Mouse (Mus musculus): ENCODE data around the gene Gm9044. TPM values are rescaled to one million over a fixed set of nuclear protein-coding genes. Genes with fewer than 3 reads are reported as not detected.
"Not testable (repeated sequence)": the region's sequence is repeated elsewhere in the genome, so short reads cannot be mapped to it uniquely, and the experiment has no call there.

The Gm9044 gene
- polyA plus RNA-seq (2015; fragmentation: Nextera tagmentation; extraction: Ambion mirVana), result 0.08 TPM in 1 of 2 replicates, not detected in the other

- not testable (repeated sequence) for H3K4me1 ChIP-seq; ATAC-seq; H3K4me3 ChIP-seq; H3K4me2 ChIP-seq; H3K9me3 ChIP-seq (replicated peaks); H3K27ac ChIP-seq; H3K27me3 ChIP-seq; H3K36me3 ChIP-seq (ENCODE audit: poor library complexity, severe bottlenecking); H3K9ac ChIP-seq
- no CpG with 5 or more reads among the region's 14 CpGs for WGBS
Measured at GRCm38 (mm10) chr10:118332308-118332707, at the start of gene Gm9044. TSS of gene Gm9044 (minus strand) at chr10:118332408.

GRCm38 (mm10) chr10:118370443-118370842 is 38.2 kb upstream of the Gm9044 start:
- Histone ChIP-seq H3K4me2 (peak overlapping the region; percentile 41), H3K4me1 (no peaks in the 10 kb centered on the region), H3K27me3 (no peaks in the 10 kb centered on the region), H3K27ac (no peak overlapping the region), H3K9me3 (replicated peaks) (no peaks in the 10 kb centered on the region), H3K4me3 (no peak overlapping the region), H3K36me3 (ENCODE audit: poor library complexity, severe bottlenecking) (no peaks in the 10 kb centered on the region), H3K9ac (peak overlapping the region; percentile 41; the same call in 1 of the 2 replicates)
- 11% methylated on average over 10 of the region's 10 CpGs for WGBS
- peak; percentile 97 for ATAC-seq

- H3K27ac ChIP-seq, result no peak overlapping the region
- H3K4me3 ChIP-seq, result no peak overlapping the region
- WGBS, result 89% methylated on average over 9 of the region's 9 CpGs
- H3K27me3 ChIP-seq, result no peaks in the 10 kb centered on the region
- ATAC-seq, result no peak
- no peak overlapping the region for H3K9ac ChIP-seq
- no peaks in the 10 kb centered on the region for H3K4me1 ChIP-seq
- no peak overlapping the region for H3K4me2 ChIP-seq
- H3K36me3 ChIP-seq (ENCODE audit: poor library complexity, severe bottlenecking), result no peaks in the 10 kb centered on the region
- no peaks in the 10 kb centered on the region for H3K9me3 ChIP-seq (replicated peaks)
Measured at GRCm38 (mm10) chr10:118369518-118369917, 37.3 kb upstream of the Gm9044 start.

GRCm38 (mm10) chr10:118354005-118354404 is 21.8 kb upstream of the Gm9044 start, which contains the start of gene Gm9049:
TSS of gene Gm9049 (minus strand) at chr10:118354105.
- H3K4me2 ChIP-seq; ATAC-seq; H3K9ac ChIP-seq; H3K4me1 ChIP-seq; H3K27me3 ChIP-seq; H3K27ac ChIP-seq; H3K4me3 ChIP-seq; H3K36me3 ChIP-seq (ENCODE audit: poor library complexity, severe bottlenecking); H3K9me3 ChIP-seq (replicated peaks): not testable (repeated sequence)
- 100% methylated on average over 1 of the region's 11 CpGs for WGBS

GRCm38 (mm10) chr10:118348579-118348978 is 16.4 kb upstream of the Gm9044 start, which contains the start of gene Gm9048:
TSS of gene Gm9048 (minus strand) at chr10:118348679.
- H3K36me3 ChIP-seq (ENCODE audit: poor library complexity, severe bottlenecking); ATAC-seq; H3K9ac ChIP-seq; H3K4me1 ChIP-seq; H3K4me3 ChIP-seq; H3K27ac ChIP-seq; H3K9me3 ChIP-seq (replicated peaks); H3K4me2 ChIP-seq; H3K27me3 ChIP-seq: not testable (repeated sequence)
- WGBS, result 100% methylated on average over 1 of the region's 14 CpGs

- not testable (repeated sequence) for H3K4me3 ChIP-seq; H3K4me2 ChIP-seq; ATAC-seq; H3K36me3 ChIP-seq (ENCODE audit: poor library complexity, severe bottlenecking); H3K9me3 ChIP-seq (replicated peaks); H3K27ac ChIP-seq; H3K27me3 ChIP-seq; H3K4me1 ChIP-seq; H3K9ac ChIP-seq
- WGBS, result no CpG with 5 or more reads among the region's 14 CpGs
Measured at GRCm38 (mm10) chr10:118343155-118343554, 10.9 kb upstream of the Gm9044 start, which contains the start of gene Gm9046. TSS of gene Gm9046 (minus strand) at chr10:118343255.

GRCm38 (mm10) chr10:118337731-118338130 is 5.5 kb upstream of the Gm9044 start, which contains the start of gene Gm9045:
TSS of gene Gm9045 (minus strand) at chr10:118337831.
- H3K4me3 ChIP-seq; H3K9me3 ChIP-seq (replicated peaks); H3K4me1 ChIP-seq; H3K27me3 ChIP-seq; H3K4me2 ChIP-seq; H3K27ac ChIP-seq; H3K9ac ChIP-seq; ATAC-seq; H3K36me3 ChIP-seq (ENCODE audit: poor library complexity, severe bottlenecking): not testable (repeated sequence)
- no CpG with 5 or more reads among the region's 14 CpGs for WGBS

- WGBS, result no CpG with 5 or more reads among the region's 11 CpGs
- H3K27me3 ChIP-seq; H3K4me1 ChIP-seq; H3K27ac ChIP-seq; ATAC-seq; H3K4me2 ChIP-seq; H3K9me3 ChIP-seq (replicated peaks); H3K36me3 ChIP-seq (ENCODE audit: poor library complexity, severe bottlenecking); H3K9ac ChIP-seq; H3K4me3 ChIP-seq: not testable (repeated sequence)
Measured at GRCm38 (mm10) chr10:118326869-118327268, 5.3 kb downstream of the Gm9044 start, which contains the start of gene Gm9040. TSS of gene Gm9040 (minus strand) at chr10:118326969.

- WGBS, result 88% methylated on average over 8 of the region's 8 CpGs
- no peak for ATAC-seq
- no peaks in the 10 kb centered on the region for H3K9me3 ChIP-seq (replicated peaks)
Measured at GRCm38 (mm10) chr10:118319024-118319423, 13.2 kb downstream of the Gm9044 start.

GRCm38 (mm10) chr10:118302133-118302532 is 30.1 kb downstream of the Gm9044 start:
- H3K4me2 ChIP-seq, result not testable (repeated sequence)
- ATAC-seq, result 0 out of 2 replicates have a peak, but pooled peaks have one; percentile 48
- WGBS, result 39% methylated on average over 2 of the region's 2 CpGs

More at GRCm38 (mm10) chr10:118319024-118319423, 13.2 kb downstream of the Gm9044 start:
- no peak overlapping the region for H3K9ac ChIP-seq
- H3K36me3 ChIP-seq (ENCODE audit: poor library complexity, severe bottlenecking), result no peaks in the 10 kb centered on the region
- no peaks in the 10 kb centered on the region for H3K4me1 ChIP-seq
- H3K27ac ChIP-seq, result no peak overlapping the region
- no peak overlapping the region for H3K4me2 ChIP-seq
- no peaks in the 10 kb centered on the region for H3K27me3 ChIP-seq
- H3K4me3 ChIP-seq, result no peak overlapping the region

GRCm38 (mm10) chr10:118294938-118295337 is 37.3 kb downstream of the Gm9044 start, which contains the start of gene Iltifb:
TSS of gene Iltifb (minus strand) at chr10:118295038.
- Histone ChIP-seq H3K4me3 (no peak within 1 kb of the TSS), H3K4me1 (no peaks in the 10 kb centered on the region), H3K27me3 (no peaks in the 10 kb centered on the region), H3K9me3 (replicated peaks) (no peaks in the 10 kb centered on the region), H3K4me2 (no peak within 1 kb of the TSS), H3K27ac (no peak within 1 kb of the TSS), H3K9ac (no peak within 1 kb of the TSS), H3K36me3 (ENCODE audit: poor library complexity, severe bottlenecking) (no peaks in the 10 kb centered on the region)
- WGBS, result 96% methylated on average over 6 of the region's 6 CpGs
- ATAC-seq, result no peak

More at GRCm38 (mm10) chr10:118302133-118302532, 30.1 kb downstream of the Gm9044 start:
- H3K4me3 ChIP-seq; H3K9ac ChIP-seq; H3K4me1 ChIP-seq; H3K27ac ChIP-seq; H3K36me3 ChIP-seq (ENCODE audit: poor library complexity, severe bottlenecking); H3K9me3 ChIP-seq (replicated peaks); H3K27me3 ChIP-seq: not testable (repeated sequence)

GRCm38 (mm10) chr10:118283016-118283415 is 49.2 kb downstream of the Gm9044 start:
- H3K4me3 ChIP-seq; H3K27ac ChIP-seq; H3K27me3 ChIP-seq; H3K9ac ChIP-seq; H3K4me1 ChIP-seq; H3K9me3 ChIP-seq (replicated peaks); H3K36me3 ChIP-seq (ENCODE audit: poor library complexity, severe bottlenecking); ATAC-seq; H3K4me2 ChIP-seq: not testable (repeated sequence)
- 92% methylated on average over 2 of the region's 5 CpGs for WGBS

- ATAC-seq; H3K9ac ChIP-seq; H3K4me3 ChIP-seq; H3K27me3 ChIP-seq; H3K27ac ChIP-seq; H3K9me3 ChIP-seq (replicated peaks); H3K36me3 ChIP-seq (ENCODE audit: poor library complexity, severe bottlenecking); H3K4me1 ChIP-seq; H3K4me2 ChIP-seq: not testable (repeated sequence)
- WGBS, result 86% methylated on average over 7 of the region's 7 CpGs
Measured at GRCm38 (mm10) chr10:118282565-118282964, 49.6 kb downstream of the Gm9044 start.

Data from forebrain, embryonic 13.5 days (tissue).